Mouse (Mus musculus) liver, embryonic 11.5 days (tissue): ENCODE measurements around the gene Pex7. TPM values are rescaled to one million over a fixed set of nuclear protein-coding genes. Genes with fewer than 3 reads are reported as not detected.

ENCODE experiments used
- ATAC-seq: fragments of 200-750 bp; cut with Nextera tagmentation; replicated peaks from 2 replicates; pipeline ENCODE4 v1.8.0; 2017; ENCODE audit warnings: moderate number of reproducible peaks, mild to moderate bottlenecking, moderate TSS enrichment, moderate library complexity; ENCODE audit not compliant: low FRiP score
- DNase-seq: peaks from one replicate; pipeline ENCODE4 v3.0.0-alpha.2; 2017; ENCODE audit warnings: low spot score
- H3K27ac ChIP-seq: fragments of 300-500 bp; sonication (generic); 2 replicates; pipeline ENCODE4 v1.5.1; 2014; ENCODE audit warnings: mild to moderate bottlenecking, low read depth, low read length, control low read depth
- H3K27me3 ChIP-seq: fragments of 300-500 bp; sonication (generic); replicated peaks from 2 replicates; pipeline ENCODE4 v1.6.1; 2014; ENCODE audit warnings: low read length, mixed read lengths; ENCODE audit not compliant: control insufficient read depth, insufficient read depth
- H3K36me3 ChIP-seq: fragments of 300-500 bp; sonication (generic); 2 replicates; pipeline ENCODE4 v1.6.1; 2014; ENCODE audit warnings: mild to moderate bottlenecking, low read length, moderate library complexity, mixed read lengths; ENCODE audit not compliant: control insufficient read depth, insufficient read depth
- H3K4me1 ChIP-seq: fragments of 300-500 bp; sonication (generic); replicated peaks from 2 replicates; pipeline ENCODE4 v1.6.1; 2014; ENCODE audit warnings: low read length, mixed read lengths; ENCODE audit not compliant: control insufficient read depth, insufficient read depth
- H3K4me2 ChIP-seq: fragments of 300-500 bp; sonication (generic); 2 replicates; pipeline ENCODE4 v1.6.1; 2014; ENCODE audit warnings: mild to moderate bottlenecking, control low read depth, moderate library complexity
- H3K4me3 ChIP-seq: fragments of 300-500 bp; sonication (generic); 2 replicates; pipeline ENCODE4 v1.5.1; 2014; ENCODE audit warnings: low read depth, low read length, control low read depth
- H3K9ac ChIP-seq: fragments of 300-500 bp; sonication (generic); 2 replicates; pipeline ENCODE4 v1.6.1; 2014; ENCODE audit warnings: low read depth, low read length, control low read depth
- H3K9me3 ChIP-seq: fragments of 300-500 bp; sonication (generic); 2 replicates; pipeline ENCODE4 v1.6.1; 2016; ENCODE audit warnings: low read length, inconsistent platforms, mixed read lengths; ENCODE audit not compliant: control insufficient read depth
- whole genome bisulfite sequencing: fragments of 180-500 bp; shearing (Covaris S2); extraction: QIAGEN DNeasy Blood & Tissue Kit; methylation state at CpG from one replicate; pipeline ENCODE4 v1.1.7; 2014; 5-methylcytosine and 5-hydroxymethylcytosine counted together
- polyA plus RNA-seq: library from polyadenylated mRNA; unstranded; fragments of >200 nt; fragmentation: Nextera tagmentation; extraction: Ambion mirVana; gene quantifications from 2 replicates; pipeline ENCODE4 v1.2.1, GENCODE M21; 2014

Pex7 gene
- polyA plus RNA-seq, 1 experiment from 2014 or later: 40.8 TPM

DNA sequence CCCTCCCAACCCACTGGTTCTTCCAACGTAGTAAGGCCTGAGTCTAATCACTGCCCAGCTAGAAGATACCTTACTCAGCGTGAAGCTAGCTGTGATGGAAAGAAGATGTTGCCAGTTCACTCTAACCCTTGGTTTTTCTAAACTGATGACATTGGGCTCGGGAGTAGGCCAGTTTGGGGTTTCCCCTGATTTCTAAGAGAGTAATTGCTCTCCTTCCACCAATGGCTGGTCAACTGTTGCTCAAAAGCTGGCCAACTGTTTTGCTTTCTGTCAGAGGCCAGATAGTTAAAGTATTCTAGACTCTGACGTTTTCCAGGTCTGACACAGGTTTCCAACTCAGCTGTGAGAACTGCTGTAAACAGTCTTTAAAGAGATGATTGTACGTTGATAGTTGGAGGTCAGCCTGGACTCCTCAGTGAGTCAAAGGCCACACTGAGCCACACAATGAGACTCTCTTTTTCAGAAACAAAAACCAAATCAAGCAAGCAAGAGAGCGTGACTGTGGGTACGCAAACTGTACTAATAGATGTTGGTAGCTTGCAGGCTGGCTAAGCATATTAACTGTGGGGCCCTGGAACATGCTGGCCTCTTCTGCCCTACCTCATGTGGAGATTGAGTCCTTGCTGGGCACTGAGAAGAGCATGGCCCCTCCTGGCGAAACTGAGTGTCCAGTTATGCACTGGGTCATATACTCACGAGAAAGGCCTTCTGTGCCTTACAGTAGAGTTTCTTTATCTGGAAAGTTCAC, 29.6 kb upstream of the Pex7 start:
- Histone ChIP-seq H3K4me2 (no peak overlapping the region), H3K9ac (no peak overlapping the region), H3K4me3 (no peak overlapping the region), H3K27me3 (peaks cover 7% of the 10 kb centered on the region; the same call in 1 of the 2 replicates), H3K36me3 (no peaks in the 10 kb centered on the region), H3K27ac (no peak overlapping the region), H3K4me1 (peaks cover 5% of the 10 kb centered on the region), H3K9me3 (no peaks in the 10 kb centered on the region)
- DNase-seq (no peak), ATAC-seq (no peak)
- WGBS: 64% methylated on average over 9 of the region's 9 CpGs

DNA sequence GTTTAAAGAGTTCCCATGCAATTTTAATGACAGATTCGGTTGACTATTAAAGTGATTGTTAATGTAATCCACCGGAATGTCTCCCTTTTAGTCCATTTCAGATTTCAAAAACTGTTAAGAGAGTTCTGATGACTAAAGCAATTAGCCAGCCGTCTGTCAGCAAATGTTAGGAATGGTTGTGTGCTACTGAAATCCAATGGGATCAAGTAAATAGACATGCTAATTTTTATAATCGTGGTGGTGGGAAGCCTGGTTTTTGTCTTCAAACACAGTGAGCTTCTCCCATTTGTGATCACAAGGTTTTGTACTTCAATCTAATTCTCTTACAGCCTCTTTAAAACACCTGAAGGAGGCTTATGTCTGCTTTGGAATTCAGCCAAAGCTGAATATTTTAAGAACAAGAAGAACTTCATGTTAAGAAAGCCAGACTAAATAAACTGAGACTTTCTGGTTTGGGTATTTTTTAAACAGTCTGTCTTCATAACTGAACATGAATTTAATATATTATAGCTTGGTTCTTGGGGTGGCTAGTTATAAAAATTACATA, 28.4 kb upstream of the Pex7 start:
- Histone ChIP-seq H3K4me1 (peaks cover 5% of the 10 kb centered on the region), H3K9ac (no peak overlapping the region), H3K4me3 (no peak overlapping the region), H3K36me3 (no peaks in the 10 kb centered on the region), H3K27me3 (peaks cover 7% of the 10 kb centered on the region; the same call in 1 of the 2 replicates), H3K27ac (no peak overlapping the region), H3K4me2 (peak overlapping the region; percentile 17; the same call in 1 of the 2 replicates), H3K9me3 (no peaks in the 10 kb centered on the region)
- ATAC-seq: no peak
- WGBS: 73% methylated on average over 4 of the region's 4 CpGs
- DNase-seq: no peak

DNA sequence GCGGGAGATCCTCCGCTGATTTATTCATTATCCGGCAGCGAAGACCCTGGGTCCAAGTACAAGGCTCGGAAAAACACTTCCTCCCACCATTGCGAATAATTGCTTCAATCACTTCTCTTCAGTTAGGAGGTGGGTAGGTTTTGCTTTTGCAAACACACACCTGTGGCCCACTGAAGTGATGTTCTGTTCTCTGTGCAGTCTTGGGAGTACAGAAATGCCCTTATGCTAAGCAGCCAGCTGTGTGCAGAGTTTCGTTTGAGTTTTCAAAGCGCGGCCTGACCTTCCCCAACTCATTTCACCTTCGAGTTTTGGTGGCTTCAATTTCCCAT, 27.8 kb upstream of the Pex7 start:
- ATAC-seq (no peak), DNase-seq (no peak)
- H3K36me3 ChIP-seq: no peaks in the 10 kb centered on the region
- no peaks in the 10 kb centered on the region for H3K9me3 ChIP-seq
- H3K4me2 ChIP-seq: peak overlapping the region; percentile 99
- WGBS: 7% methylated on average over 10 of the region's 10 CpGs
- peaks cover 7% of the 10 kb centered on the region; the same call in 1 of the 2 replicates for H3K27me3 ChIP-seq
- H3K27ac ChIP-seq: no peak overlapping the region
- peak overlapping the region; percentile 72; the same call in 1 of the 2 replicates for H3K9ac ChIP-seq
- H3K4me3 ChIP-seq: peak overlapping the region; percentile 73
- no peaks in the 10 kb centered on the region; the same call in 1 of the 2 replicates for H3K4me1 ChIP-seq

DNA sequence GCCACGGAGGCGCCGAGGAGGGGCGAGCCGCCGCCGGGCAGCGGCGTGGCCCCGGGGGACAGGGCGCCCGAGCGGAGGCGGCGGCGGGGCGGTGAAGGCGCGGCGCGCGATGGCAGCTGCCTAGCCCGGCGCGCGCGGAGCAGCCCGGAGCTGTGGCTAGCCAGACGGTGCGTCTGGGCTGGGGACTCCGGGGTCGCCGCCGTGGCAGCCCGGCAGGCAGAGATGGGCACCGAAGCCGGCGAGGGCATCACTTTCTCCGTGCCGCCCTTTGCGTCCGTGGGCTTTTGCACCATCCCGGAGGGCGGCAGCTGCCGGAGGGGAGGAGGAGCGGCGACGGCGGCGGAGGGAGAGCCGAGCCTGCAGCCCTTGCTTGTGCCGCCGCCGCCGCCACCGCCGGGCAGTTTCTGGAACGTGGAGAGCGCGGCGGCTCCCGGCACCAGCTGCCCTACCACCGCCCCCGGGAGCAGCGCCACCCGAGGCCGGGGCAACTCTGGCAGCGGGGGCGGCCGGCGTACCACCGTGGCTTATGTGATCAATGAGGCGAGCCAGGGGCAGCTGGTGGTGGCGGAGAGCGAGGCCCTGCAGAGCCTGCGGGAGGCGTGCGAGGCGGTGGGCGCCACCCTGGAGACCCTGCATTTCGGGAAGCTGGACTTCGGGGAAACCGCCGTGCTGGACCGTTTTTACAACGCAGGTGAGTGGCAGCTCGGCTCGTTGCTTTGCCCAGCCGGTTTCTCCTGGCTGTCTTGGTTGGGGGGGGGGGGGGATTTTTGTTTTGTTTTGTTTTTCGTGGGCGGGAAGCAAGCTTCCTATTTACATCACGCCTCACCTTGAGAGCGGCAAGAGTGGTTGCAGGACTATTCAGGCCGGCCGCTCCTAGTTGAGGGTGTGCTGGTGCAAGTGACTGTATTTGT, 27.1 kb upstream of the Pex7 start, which contains the start of gene Map3k5:
TSS of gene Map3k5 (plus strand) at position 89 of the 911 bp plus-strand sequence.
- H3K27ac ChIP-seq: peak within 1 kb of the TSS; percentile 22; the same call in 1 of the 2 replicates
- WGBS: 1% methylated on average over 89 of the region's 95 CpGs

DNA sequence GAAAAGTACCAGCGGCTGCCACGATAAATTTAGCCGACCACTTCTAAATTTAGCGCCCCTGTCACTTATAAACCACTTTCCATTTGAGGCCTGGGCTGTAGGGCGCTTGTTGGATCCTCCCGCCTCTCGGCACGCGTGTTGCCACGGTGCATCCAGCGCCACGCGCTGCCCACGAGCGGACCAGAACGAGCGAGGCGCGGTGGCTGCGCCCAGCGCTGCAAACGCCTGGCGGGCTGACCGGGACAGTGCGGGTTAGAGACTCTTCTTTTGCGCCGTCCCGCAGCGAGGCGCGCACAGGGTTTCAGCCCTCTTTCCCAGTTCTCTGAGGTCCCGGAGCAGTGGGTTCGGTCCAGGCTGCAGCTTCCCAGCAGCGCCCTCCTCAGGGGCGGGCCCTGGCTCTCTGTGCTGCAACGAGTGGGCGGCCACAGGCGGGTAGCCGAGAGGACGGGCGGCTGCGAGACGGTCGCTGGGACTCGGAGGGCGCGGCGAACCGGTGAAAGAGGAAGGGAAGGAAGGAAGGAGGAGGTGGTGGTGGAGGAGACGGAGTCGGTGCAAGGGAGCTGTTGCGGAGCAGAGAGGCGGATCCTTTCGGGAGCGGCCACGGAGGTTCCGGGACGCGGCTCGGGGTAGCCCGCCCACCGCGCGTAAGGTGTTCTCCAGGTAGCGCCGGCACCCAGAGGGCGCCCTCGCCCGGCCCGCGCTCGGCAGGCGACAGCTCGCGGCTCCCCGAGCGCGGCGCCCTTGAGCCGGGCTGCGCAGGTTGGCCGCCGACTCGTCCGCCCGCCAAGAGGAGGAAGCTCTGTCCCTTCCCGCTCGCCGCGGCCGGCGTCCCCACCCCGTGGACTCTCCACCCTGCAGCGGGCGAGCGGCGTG, 26.3 kb upstream of the Pex7 start:
- Histone ChIP-seq H3K36me3 (no peaks in the 10 kb centered on the region), H3K4me2 (peak overlapping the region; percentile 99), H3K9ac (peak overlapping the region; percentile 72), H3K4me1 (no peaks in the 10 kb centered on the region), H3K9me3 (no peaks in the 10 kb centered on the region), H3K4me3 (peak overlapping the region; percentile 73), H3K27ac (peak overlapping the region; percentile 22; the same call in 1 of the 2 replicates), H3K27me3 (peaks cover 7% of the 10 kb centered on the region; the same call in 1 of the 2 replicates)
- DNase-seq (peak; percentile 83), ATAC-seq (peak; percentile 84)
- WGBS: 1% methylated on average over 91 of the region's 97 CpGs

More for the DNA sequence above, 27.1 kb upstream of the Pex7 start, which contains the start of gene Map3k5:
- H3K4me2 ChIP-seq: peak within 1 kb of the TSS; percentile 99
- H3K9ac ChIP-seq: peak within 1 kb of the TSS; percentile 72
- ATAC-seq: peak; percentile 66
- H3K4me3 ChIP-seq: peak within 1 kb of the TSS; percentile 73
- H3K36me3 ChIP-seq: no peaks in the 10 kb centered on the region
- peaks cover 7% of the 10 kb centered on the region; the same call in 1 of the 2 replicates for H3K27me3 ChIP-seq
- H3K4me1 ChIP-seq: no peaks in the 10 kb centered on the region; the same call in 1 of the 2 replicates
- peak; percentile 43 for DNase-seq
- no peaks in the 10 kb centered on the region for H3K9me3 ChIP-seq

DNA sequence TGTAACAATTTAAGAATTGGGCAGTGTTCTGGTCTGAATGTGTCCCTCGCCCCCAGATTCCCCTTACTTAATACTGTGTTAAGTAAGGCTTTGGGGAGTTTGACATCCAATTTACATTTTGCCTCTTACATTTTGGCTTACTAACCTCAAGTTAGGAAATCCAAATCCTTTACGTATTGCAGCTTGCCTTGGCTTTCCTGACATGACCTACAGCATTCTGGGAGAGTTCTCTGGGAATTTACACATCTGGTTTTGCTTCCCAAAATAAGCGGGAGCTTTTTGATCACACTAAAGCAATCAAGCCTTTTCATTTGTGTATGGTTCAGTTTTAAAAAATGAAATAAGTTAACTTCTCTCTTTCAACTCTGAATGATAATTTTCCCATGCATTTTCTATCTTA, 25.5 kb upstream of the Pex7 start:
- DNase-seq: no peak
- H3K4me3 ChIP-seq: peak overlapping the region; percentile 73; the same call in 1 of the 2 replicates
- no peak for ATAC-seq
- no peaks in the 10 kb centered on the region for H3K36me3 ChIP-seq
- 51% methylated on average over 3 of the region's 3 CpGs for WGBS
- no peak overlapping the region for H3K9ac ChIP-seq
- H3K4me1 ChIP-seq: no peaks in the 10 kb centered on the region
- H3K27ac ChIP-seq: no peak overlapping the region
- H3K4me2 ChIP-seq: peak overlapping the region; percentile 99
- H3K27me3 ChIP-seq: peaks cover 7% of the 10 kb centered on the region; the same call in 1 of the 2 replicates
- H3K9me3 ChIP-seq: no peaks in the 10 kb centered on the region

DNA sequence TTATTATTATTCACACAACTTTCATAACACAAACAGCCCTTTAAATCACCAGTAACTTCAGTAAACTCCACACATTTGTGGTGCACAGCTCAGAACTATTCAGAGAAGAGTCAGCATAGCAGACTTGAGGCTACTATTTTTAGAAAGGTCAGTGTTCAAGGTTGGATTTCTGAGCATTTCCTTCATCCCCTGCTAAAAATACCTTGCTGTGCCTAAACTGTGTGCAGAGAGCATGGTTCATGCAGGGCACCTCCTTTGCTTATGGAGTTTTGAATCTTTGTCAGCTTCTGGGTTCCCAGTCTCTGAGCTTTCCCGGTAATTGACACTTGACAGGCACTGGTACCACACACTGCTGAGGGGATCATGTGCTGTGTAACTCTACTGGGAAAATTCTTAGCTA, 20.7 kb upstream of the Pex7 start:
- no peak overlapping the region for H3K27ac ChIP-seq
- DNase-seq: no peak
- no peak overlapping the region for H3K4me3 ChIP-seq
- no peaks in the 10 kb centered on the region for H3K36me3 ChIP-seq
- no peaks in the 10 kb centered on the region for H3K9me3 ChIP-seq
- H3K4me2 ChIP-seq: no peak overlapping the region
- no peak for ATAC-seq
- H3K27me3 ChIP-seq: peaks cover 5% of the 10 kb centered on the region; the same call in 1 of the 2 replicates
- no peak overlapping the region for H3K9ac ChIP-seq
- H3K4me1 ChIP-seq: no peaks in the 10 kb centered on the region
- 72% methylated on average over 1 of the region's 1 CpGs for WGBS
